Comparison of ENCODE assay signal across 8 mouse cellular contexts in the genomic region with DNA sequence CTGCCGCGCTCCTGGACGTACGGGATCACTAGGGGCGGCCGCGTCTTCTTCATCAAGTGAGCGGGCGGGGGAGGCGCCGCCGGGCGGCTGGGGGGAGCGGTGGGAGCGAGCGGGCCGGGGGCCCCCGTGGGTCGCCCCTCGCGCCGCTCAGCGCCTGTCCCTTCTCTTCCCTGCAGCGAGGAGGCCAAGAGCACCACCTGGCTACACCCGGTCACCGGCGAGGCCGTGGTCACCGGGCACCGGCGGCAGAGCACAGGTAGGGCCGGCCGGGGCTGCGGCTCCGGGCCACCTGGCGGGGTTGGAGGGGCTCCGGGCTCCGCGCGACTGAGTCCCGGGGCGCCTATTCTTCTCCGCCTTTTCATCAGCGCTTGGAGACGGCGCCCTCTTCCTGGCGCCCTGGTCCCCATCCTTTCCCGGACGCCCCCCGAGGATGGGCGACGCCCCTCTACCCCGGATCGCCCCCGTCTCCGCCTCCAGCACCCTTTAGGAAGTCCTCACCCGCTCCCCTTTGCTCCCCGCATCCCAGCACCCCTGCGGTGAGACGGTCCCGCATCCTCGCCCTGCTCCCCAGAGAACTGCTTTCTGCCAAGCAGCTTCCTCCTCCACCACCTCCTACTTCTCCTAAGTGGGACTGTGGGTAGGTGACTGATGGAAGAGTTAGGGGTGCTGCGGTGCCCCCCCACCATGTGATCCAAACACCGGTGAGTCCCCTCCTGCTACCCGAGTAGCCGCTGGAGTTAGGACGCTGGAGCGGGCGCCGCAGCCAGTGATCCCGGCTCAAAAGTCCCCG. TPM values are rescaled to one million over a fixed set of nuclear protein-coding genes. Genes with fewer than 3 reads are reported as not detected.
DNase-seq lines count a peak whose midpoint lies in the region; ATAC-seq and TF ChIP-seq lines count a peak whose summit lies in the region.

No protein-coding gene starts in this region.

- peak overlapping the region; percentile 87 for H3K9ac ChIP-seq in heart, embryonic 15.5 days
- peak overlapping the region; percentile 92 for H3K9ac ChIP-seq in lung, postnatal 0 days (replicated peaks; ENCODE audit: low read depth)

- peak; percentile 72 for ATAC-seq in heart, embryonic 15.5 days (replicated peaks; ENCODE audit: insufficient number of reproducible peaks, insufficient read depth, low FRiP score, low read depth)
- peak; percentile 59 for ATAC-seq in lung, postnatal 0 days

- peak overlapping the region; percentile 82 for H3K4me2 ChIP-seq in heart, embryonic 15.5 days
- peak overlapping the region; percentile 81 for H3K4me2 ChIP-seq in lung, postnatal 0 days (replicated peaks; ENCODE audit: low read depth, low read length)

- no peaks in the 10 kb centered on the region for H3K27me3 ChIP-seq in forebrain, embryonic 10.5 days (ENCODE audit: poor library complexity, severe bottlenecking)
- no peaks in the 10 kb centered on the region for H3K27me3 ChIP-seq in heart, embryonic 15.5 days
- no peaks in the 10 kb centered on the region for H3K27me3 ChIP-seq in lung, postnatal 0 days (replicated peaks; ENCODE audit: insufficient read depth, low read length)

- peaks cover 7% of the 10 kb centered on the region for H3K9me3 ChIP-seq in forebrain, embryonic 10.5 days
- no peaks in the 10 kb centered on the region for H3K9me3 ChIP-seq in heart, embryonic 15.5 days (replicated peaks)
- no peaks in the 10 kb centered on the region for H3K9me3 ChIP-seq in lung, postnatal 0 days (ENCODE audit: low read length)

- no peak; the same call in 1 of the 2 replicates for TF ChIP-seq CTCF in lung, postnatal 0 days (IDR thresholded peaks at IDR 0.05)

- H3K4me1 ChIP-seq in forebrain, embryonic 10.5 days: peaks cover 23% of the 10 kb centered on the region
- no peaks in the 10 kb centered on the region; the same call in 1 of the 2 replicates for H3K4me1 ChIP-seq in heart, embryonic 15.5 days (replicated peaks)
- H3K4me1 ChIP-seq in lung, postnatal 0 days (ENCODE audit: insufficient read depth, low read depth, low read length): no peaks in the 10 kb centered on the region

- peaks cover 30% of the 10 kb centered on the region for H3K36me3 ChIP-seq in forebrain, embryonic 10.5 days (replicated peaks)
- H3K36me3 ChIP-seq in heart, embryonic 15.5 days: no peaks in the 10 kb centered on the region
- H3K36me3 ChIP-seq in lung, postnatal 0 days (ENCODE audit: insufficient read depth, low read length): no peaks in the 10 kb centered on the region

- peak overlapping the region; percentile 98 for H3K4me3 ChIP-seq in forebrain, embryonic 10.5 days
- peak overlapping the region; percentile 99 for H3K4me3 ChIP-seq in heart, embryonic 15.5 days
- peak overlapping the region; percentile 96 for H3K4me3 ChIP-seq in lung, postnatal 0 days (ENCODE audit: low read depth, low read length)

- peak; percentile 35 for DNase-seq in CD4-positive helper T cell, adult 2 months (ENCODE audit: low read depth, low spot score)
- DNase-seq in adrenal gland, postnatal 4 days (ENCODE audit: low spot score in 2 of 2): peak; percentile 11 to 15
- peak; percentile 58 for DNase-seq in forebrain, embryonic 10.5 days (ENCODE audit: extremely low spot score, low spot score)
- peak; percentile 20 for DNase-seq in layer of hippocampus, adult 9-11 months
- DNase-seq in lung, postnatal 0 days (ENCODE audit: low spot score): peak; percentile 48
- DNase-seq in ovary, postnatal 36 days (ENCODE audit: low spot score): peak; percentile 58
- peak; percentile 68 for DNase-seq in thymus, postnatal 4 days

- TF ChIP-seq EP300 in lung, postnatal 0 days (IDR thresholded peaks at IDR 0.05): no peak

- under 1% methylated on average over 67 of the region's 72 CpGs for WGBS in forebrain, embryonic 10.5 days
- WGBS in heart, embryonic 15.5 days: under 1% methylated on average over 68 of the region's 72 CpGs
- under 1% methylated on average over 49 of the region's 72 CpGs for WGBS in lung, postnatal 0 days

- H3K27ac ChIP-seq in forebrain, embryonic 10.5 days: peak overlapping the region; percentile 99
- H3K27ac ChIP-seq in heart, embryonic 15.5 days: peak overlapping the region; percentile 84
- peak overlapping the region; percentile 91 for H3K27ac ChIP-seq in lung, postnatal 0 days (ENCODE audit: low read length)

RNA-seq across cellular contexts. Expression of a gene that starts 0.5 kb away (rescaled TPM):
- total RNA-seq in adrenal gland, postnatal 4 days (2021): 10 to 100 TPM; 51.4 to 67.5 TPM
- 42.9 and 46.0 TPM in 2 replicates for polyA plus RNA-seq in forebrain, embryonic 10.5 days (2016; fragmentation: Nextera tagmentation; extraction: Ambion mirVana)
- 21.6 and 28.4 TPM in 2 replicates for polyA plus RNA-seq in heart, embryonic 15.5 days (2015; fragmentation: Nextera tagmentation; extraction: Ambion mirVana)
- 22.1 and 24.1 TPM in 2 replicates for polyA plus RNA-seq in lung, postnatal 0 days (2015; fragmentation: Nextera tagmentation; extraction: Ambion mirVana)

Comparison
In these comparisons a context has a peak if more than half of its experiments do, and no peak if none do; other contexts are left out.
1. Peak in every context shown above with its lines: DNase-seq, ATAC-seq, H3K4me3 ChIP-seq and H3K27ac ChIP-seq.
2. DNase-seq: peak in every context shown above with its lines; median percentile 68 in thymus, postnatal 4 days; 58 in forebrain, embryonic 10.5 days; 58 in ovary, postnatal 36 days; 48 in lung, postnatal 0 days; 35 in CD4-positive helper T cell, adult 2 months; 20 in layer of hippocampus, adult 9-11 months; 13 in adrenal gland, postnatal 4 days.